Mouse (Mus musculus): ENCODE measurements around the gene Rps12-ps3.

Gene Rps12-ps3

DNA sequence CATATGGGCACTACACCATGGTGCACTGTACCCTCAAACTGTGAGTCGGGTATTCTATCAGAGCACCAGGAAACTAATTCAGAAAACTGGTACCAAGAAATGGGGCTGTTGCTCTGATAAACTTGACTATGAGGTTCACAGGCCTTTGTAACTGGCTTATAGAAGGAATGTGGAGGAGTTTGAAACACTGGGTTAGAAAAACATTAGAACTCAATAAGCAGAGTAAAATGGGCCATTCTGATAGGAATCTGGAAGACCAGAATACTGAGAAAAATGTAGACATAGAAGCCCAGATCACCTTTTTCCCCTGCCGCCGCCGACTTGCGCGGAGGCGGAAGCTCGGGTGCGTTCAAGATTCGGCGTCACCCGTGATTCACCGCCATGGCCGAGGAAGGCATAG lies at the start of gene Rps12-ps3:
Gene Rps12-ps3, plus strand, starts transcription at position 301 of the 400 bp plus-strand sequence.
- DNase-seq = no peak

DNA sequence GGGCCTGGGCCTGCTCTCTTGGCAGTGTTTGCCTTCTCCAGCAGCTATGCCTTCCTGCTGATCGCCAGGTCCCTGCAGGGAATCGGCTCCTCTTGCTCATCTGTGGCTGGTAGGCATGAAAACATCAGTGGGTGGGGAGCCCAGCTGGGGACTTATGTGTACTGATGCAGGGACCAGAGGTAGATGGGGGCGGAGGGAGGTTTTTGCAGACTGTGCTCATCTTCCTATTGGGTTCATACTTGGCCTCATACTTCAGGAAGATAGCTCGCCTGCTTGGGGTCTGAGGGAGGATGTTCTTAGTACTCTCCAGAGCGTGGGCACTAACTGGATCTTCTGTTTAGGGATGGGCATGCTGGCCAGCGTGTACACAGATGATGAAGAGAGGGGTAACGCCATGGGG lies 48.9 kb upstream of the Rps12-ps3 start:
- no peak for DNase-seq

DNA sequence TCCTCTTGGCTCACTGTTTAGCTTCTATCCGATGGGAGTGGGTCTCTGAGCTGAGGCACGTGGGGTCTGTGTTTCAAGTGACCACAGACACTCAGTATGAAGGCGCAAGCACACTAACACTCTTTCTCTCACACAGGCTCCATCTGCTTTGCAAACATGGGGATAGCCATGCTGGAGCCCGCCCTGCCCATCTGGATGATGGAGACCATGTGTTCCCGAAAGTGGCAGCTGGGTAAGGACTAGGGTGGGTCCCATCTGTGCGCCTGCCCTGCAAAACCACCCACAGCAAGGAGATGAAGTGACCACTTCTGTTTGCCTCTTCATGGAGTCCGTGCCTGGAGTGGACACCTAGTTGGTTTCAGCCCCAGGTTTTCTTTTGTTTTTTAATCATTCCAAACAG lies 45.7 kb upstream of the Rps12-ps3 start:
- DNase-seq = no peak

DNA sequence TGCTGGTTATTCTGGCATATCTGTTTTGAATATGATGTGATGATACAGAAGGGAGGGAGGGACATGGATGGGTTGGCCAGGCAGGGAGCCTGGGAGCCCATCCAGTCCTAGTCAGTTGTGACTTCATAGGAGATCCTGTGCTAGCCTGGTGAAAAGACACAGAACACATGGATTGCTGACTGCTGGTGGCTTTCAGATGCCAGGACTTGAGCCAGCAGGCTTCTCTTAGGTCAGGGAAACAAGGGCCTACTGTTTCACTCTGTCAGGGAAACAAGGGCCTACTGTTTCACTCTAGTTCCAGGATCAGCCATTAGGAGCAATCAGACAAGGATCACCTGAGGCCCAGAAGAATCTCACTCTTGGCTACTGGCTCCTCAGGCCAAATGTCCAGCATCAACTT lies 41.2 kb upstream of the Rps12-ps3 start:
- DNase-seq = no peak

DNA sequence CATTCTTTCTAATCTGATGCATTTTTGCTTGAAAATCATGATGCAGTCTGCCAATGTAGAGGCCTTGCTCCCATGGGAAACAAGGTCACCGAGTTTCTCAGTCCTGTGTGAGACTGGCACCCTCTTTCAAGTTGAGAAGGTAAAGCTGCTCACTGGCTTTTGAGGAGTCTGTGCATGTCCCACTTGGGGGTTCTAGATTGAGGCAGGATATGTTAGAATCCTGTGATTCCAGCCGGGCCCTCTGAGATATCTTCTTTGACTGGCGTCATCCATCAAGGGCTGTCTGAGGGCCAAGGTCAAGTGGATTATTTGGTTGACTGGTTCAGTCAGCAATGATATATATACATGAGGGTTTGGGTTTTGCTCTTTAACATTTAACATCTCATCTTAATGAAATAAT lies 40.1 kb upstream of the Rps12-ps3 start:
- DNase-seq = no peak

DNA sequence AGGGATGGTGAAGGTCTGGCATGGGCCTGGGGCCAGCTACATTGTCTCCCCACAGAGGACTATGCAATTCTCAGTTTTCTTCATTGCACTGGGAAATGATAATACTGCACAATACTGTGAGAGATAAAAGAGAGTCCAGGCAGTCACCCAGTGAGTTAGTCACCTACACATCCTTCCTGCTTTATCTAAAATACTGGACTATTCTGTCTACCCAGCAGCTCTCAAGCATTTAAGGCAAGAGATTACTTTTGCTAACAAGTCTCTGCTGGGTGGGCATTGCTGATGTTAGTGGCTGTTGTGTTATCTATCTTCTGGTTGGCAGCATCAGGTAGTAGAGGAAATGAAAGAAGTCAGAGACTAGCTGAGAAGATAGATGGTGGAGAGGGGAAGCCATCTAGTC lies 33.0 kb upstream of the Rps12-ps3 start:
- DNase-seq = no peak

DNA sequence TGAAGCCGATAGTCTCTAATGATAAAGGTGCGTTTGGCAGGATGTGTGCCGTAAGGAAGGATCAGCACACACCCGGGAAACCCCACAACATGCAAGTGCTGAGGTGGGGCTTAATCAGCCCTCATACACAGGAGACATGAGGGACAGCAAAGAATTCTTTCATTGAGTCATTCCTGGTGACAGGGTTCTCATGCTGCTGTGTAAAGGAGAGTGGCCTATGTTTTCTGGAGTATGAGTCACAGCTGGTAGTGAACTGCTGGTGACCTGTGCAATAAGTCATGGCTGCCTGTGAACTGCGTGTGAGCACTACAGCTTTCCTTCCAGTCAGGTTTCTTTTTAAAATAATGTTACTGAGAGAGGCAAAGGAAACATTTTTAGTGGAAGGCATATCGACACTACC lies 32.3 kb upstream of the Rps12-ps3 start:
- DNase-seq = no peak

DNA sequence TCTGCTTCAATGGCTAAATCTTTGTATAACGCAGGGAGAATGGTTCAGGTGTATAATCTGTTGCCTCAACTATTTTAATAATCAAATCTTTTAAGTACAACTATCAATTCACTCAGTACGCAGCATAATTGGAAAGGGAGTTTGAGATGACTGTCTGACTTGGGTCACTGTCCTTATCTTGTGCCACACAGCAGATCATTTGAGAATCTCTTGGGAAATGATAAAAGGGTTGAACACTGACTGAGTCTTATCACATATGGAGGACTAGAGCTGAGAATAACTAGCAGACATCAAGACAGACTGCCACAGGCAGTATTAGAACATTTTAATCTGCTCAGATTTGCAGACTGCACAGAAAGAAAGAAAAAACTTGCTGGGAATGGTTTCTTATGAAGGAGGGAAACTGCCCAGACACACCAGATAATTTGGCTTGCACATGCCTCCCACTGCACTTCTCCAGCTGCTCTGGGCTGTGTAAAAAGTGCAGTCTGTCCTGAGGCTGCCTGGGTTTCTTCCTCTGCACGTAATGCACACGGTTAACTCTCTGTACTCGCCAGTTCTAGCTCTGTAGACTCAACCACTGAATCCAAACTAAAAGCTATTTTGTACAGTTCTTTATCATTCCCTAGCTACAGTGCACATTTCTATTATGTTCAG lies 29.8 kb upstream of the Rps12-ps3 start:
- no peak for DNase-seq

DNA sequence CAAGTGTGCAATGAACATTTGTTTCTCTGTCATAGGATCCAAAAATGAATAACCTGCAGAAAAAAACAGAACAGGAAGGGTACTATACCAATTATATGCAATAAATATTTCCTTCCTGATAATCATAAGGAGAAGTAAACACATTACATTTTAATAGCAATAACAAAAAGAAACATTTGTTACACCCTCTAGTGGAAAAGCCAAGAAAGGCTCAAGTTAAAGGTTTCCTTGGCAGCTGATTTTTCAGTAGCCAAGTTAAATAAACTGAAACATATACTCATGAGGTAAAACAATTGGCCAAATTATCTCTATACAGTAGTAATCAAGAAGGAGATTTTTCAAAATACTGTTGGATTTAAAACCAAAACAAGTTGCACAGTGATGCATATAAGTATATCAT lies 6.8 kb upstream of the Rps12-ps3 start:
- DNase-seq = no peak

DNA sequence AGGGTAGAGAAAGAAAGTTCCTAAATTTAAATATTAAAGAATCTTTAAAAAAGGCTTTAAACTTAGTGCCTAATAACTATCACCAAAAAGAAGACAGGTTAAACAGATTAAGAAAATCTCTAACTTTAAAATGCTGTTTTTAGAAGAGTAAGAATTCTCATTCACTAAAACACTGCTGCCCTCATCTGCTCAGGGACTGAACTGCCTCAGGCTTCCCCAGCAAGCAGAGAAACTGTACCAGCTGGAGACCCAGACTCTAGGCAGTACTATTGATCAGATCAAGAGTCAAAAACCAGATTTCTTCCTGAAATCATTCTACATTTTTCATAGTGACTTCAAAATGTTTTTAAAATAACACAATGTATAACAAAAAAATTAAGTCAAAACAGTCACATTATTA lies 5.5 kb upstream of the Rps12-ps3 start:
- peak; percentile 32 for DNase-seq

DNA sequence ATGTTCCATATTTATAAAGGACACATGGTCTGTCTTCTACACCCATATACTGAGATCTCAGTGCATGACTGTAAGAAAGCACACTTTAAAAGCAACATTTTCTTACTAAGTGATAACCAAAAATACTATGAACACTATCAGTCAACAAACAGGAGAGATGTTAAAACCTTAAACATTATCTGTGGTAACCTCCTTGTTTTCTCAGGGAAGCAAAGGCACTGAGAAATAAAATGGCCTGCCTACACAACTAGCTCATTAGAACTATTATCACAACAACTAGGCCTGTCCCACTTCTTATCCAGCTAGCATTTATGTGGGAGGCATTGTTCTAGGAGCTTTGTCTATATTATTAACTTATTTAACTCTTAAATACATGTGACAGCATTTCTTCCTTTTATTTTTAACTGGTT lies 8.7 kb downstream of the Rps12-ps3 start:
- no peak for DNase-seq

DNA sequence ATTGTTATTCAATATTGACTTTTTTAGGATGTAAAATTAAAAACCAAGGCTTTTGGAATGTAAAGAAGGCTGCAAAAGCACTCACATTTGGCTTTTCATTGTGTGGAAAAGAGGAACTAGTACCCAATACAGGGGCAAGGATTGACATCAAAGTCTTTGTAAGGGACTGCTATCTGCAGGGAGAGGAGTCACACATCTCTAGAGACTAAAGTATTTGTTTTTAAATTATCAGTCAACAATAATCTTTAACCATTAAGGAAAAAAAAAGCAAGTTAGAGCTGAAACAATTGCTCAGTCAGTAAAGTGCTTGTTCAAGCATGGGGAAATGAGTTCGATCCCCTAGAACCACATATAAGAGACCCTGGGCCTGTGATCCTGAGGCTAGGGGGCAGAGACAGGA lies 14.6 kb downstream of the Rps12-ps3 start:
- DNase-seq = no peak

DNA sequence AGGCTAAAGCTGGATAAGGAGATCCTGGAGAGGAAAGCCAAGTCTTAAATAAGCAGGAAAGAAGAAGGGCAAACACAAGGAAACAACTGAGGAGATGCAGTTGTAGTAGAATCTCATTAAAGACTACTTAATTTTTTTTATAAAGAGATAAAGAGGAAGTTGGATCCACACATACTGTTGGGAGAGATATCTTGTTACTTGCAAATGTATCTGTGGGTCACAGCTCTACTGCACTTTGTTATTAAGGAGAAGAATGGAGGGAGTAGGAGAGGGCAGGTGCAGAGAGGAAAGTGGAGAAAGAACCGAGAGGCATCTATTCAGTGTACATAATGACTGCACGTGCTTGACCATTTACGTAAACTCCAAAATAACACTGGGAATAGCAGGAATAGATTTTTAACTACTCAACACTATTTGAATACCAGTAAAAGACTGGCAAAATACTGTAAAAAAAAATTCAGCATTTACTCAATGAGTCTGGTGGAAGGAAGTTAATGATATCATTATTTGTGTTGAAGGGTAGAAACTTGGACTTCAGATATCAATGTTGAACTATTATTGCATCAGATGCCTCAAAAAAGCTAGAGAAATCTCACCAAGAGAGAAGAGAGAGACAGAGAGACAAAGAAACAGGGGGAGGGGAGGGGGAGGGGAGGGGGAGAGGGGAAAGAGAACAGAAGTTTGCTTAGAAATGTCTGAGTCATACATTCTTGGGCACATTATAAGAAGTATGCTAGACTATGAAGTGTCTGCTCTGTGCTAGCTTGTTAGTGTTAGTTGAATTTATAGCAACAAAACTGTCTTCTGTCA lies 16.0 kb downstream of the Rps12-ps3 start:
- no peak for DNase-seq

DNA sequence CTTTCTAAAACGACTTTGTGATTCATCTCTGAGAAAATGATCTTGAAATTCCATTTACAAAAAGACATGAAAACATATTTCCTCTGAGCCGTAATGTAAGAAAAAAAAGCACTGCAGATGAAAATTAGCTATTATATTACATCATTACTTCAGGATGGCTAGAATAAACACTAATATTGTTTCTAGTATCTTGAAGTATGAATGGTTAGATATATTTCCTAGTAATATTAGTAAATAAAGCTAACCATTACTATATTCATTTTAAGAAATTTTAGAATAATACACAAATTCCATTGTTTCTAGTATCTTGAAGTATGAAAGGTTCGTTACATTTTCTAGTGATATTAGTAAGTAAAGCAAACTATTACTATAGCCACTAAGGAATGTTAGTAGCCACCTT lies 17.8 kb downstream of the Rps12-ps3 start:
- DNase-seq = no peak

DNA sequence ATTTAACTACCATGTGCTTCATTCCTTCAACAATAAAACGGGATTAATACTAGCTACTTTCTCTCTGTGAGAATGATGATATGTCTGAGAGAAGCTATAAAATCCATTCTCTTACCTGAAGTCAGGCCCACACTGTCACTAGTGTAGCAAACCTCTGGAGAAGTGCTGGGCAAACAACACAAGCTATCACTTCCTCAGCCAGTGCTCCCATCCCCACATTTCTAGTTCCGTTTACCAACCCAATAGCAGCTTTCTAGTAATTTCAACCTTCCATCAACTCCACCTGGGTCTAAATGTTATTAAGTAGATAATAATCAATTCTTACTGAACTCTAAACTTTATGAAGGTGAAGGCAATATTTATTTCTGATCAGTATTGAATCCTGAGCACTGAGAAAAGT lies 20.9 kb downstream of the Rps12-ps3 start:
- no peak for DNase-seq

DNA sequence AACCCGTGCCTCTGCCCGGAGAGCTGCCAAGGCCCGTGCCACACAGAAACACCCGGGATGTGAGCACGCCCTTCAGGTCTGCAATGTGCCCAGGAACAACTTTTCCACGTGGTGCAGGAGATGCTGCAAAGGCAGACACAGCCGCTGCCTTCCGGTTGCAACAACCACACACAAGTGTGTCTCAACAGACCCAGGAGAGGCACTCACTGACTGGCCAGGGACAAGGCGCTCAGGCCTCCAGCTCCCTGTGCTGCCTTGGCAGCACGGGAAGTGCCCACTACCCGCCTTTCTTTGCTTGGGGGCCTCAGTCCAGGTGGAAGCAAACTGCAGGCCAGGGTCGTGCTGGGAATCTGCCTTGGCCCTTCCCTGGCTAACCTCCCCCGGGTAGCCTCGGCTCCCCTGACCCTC lies 22.2 kb downstream of the Rps12-ps3 start:
- peak; percentile 56 for DNase-seq

DNA sequence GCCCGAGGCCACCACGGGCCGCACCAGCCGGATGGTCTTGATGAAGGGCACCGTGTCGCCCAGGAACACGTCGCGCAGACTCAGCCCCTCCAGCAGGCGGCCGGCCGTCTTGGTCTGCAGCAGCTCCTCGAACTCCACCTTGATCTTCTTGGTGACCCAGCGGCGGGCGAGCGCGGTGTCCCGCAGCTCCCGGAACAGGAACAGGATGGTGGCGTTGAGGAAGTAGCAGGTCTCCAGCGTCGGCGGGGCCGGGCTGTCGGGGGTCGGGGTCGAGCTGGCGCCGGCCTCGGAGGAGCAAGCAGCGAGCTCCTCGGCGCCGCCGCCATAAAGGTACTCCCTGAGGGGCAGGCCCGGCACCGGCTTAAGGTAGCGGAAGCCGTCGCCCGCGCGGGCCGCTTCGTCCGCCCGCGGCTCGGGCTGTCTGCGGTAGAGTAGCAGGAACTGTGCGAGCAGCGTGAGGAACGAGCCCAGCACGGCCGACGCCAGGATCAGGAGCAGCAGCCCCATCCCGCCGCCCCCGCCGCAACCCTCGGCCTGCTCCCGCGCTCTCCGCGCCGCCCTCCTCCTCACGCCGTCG lies 23.1 kb downstream of the Rps12-ps3 start:
- peak; percentile 64 for DNase-seq

DNA sequence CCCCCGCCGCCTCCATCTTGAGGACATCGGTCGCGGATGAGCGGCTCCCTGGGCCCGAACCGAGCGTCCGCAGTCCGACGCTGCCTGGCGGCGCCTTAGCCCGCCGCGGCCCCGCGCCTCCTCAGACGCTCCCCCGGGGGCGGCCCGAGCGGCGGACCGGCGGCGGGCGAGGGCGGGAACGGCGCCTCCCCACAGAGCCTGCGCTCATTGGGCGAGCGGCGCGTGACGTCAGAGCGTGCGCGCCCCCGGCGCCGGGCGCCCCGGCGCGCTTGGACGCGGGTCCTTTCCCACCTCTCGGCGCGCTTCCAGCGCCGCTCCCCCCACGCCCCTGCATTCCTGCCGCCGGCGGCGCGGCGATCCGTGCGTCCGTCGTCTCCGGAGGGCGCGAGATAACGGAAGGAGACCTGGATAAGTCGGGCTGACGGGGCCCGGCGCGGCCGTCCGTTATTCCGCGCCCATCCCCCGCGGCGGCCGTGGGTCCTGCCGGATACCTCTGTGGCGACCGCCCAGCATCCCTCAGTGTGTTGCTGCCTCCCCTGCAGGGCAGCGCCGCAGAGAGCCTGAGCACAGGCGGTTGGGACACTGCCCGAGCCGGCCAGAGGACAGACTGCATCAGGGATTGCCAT lies 23.7 kb downstream of the Rps12-ps3 start, which contains the start of gene Pdzd8:
Gene Pdzd8, minus strand, starts transcription at position 123 of the 626 bp plus-strand sequence.
- peak; percentile 90 for DNase-seq

DNA sequence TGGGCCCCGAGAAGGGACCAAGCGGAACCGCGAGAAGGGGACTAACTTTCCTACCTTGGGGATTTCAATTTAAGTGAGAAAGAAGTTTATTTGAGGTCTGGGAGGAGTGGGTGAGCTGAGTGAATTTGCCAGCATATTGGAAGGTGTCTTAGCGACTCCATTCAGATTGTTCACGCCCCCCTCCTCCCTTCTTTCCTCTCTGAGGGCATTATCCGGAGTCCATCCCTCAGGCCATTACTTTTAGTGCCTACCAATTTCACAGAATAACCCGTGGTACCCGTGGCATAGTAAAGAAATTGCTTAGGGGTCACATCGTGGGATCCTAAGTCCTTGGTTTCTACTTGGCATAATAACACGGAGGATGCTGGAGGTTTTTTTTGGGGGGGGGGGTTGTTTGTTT lies 24.2 kb downstream of the Rps12-ps3 start:
- no peak for DNase-seq

DNA sequence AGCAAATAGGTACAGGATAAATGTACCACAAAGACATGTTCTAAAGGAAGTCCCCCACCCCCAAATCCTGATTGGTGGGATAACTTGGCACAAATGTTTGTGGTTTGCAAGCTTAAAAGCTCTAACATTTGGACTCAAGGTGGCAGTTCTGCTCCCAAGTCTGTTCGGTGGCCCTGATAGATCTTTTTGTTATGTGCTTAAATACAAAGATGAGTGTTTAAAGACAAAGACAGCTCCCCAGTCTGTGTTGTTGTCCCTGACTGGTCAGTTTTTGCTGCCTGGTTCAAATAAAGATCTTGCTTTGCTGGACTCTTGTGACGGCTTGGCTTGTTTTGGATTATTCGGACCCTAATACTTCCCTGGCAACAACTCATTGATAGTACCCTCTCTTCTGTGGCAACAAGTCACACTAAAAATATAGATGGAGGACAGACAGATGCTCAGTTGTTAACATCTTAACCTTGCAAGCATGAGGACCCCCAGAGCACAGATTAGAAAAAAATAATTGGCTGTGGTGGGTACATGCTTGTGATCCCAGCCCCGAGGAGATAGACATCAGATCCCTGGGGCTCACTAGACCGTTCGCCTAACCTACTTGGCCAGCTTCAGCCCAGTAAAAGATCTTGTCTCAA lies 27.4 kb downstream of the Rps12-ps3 start:
- no peak for DNase-seq

DNA sequence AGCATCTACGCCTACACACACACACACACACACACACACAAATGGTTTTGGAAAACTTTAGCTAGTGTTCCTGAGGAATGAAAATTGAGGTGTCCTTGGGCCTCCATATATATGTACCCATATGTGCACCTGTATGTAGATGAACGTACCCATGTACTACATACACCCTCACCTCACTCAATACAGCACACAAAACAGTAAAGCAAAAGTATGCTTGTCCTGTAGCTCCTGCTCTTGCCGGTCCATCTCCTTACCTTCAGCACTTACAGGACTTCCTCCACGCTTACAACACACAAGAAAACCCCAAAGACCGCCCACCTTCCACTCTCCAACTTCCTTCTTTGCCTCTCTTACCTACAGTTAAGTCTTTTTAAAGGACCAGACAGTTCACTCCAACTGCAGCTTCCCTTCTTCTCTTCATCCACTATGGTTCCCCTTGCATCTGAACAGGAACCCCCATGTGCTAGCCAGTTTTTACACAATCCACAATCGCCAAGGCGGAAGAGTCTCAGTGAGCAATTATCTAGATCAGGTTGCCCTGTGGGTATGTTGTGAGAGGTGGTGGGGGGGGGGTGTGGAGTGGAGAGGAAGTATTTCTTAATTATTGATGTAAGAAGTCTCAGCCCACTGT lies 28.3 kb downstream of the Rps12-ps3 start:
- peak; percentile 14 for DNase-seq

DNA sequence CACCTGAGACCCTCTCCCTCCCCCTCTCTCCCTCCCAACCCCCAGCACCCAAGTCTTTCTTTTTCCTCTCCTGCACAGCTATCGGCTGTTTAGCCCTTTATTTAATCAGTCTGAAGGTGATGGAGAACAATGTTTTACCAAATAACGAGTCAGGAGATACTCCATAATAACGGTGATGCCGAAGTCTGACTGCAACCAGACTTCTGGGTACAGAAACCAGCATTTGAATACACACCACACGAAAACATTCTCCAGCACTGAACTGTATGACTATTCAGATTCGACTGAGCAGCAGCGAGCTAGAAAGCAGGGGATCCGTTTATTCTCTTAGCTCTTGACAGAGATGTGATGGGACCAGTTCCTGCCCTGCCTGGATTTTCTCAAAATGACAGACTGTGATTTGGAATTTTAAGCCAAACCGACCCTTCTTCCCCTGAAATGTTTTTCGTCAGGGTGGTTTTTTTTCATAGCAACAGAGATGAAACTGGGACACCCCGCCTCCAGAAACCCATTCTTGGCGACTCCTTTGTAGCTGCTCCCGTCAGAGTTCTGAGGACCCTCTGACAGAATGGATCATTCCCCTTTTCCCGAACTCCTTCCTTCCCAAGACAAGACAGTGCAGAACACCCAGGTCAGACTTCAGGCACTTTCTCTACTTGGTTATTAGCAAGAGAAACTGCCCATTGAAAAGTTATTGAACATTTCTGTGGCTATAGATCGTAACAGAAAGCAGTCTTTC lies 29.2 kb downstream of the Rps12-ps3 start:
- DNase-seq = no peak

Data from thymus, postnatal 25 days (tissue).